Mouse (Mus musculus): ENCODE data around the gene Fbxw7.

The Fbxw7 gene

DNA sequence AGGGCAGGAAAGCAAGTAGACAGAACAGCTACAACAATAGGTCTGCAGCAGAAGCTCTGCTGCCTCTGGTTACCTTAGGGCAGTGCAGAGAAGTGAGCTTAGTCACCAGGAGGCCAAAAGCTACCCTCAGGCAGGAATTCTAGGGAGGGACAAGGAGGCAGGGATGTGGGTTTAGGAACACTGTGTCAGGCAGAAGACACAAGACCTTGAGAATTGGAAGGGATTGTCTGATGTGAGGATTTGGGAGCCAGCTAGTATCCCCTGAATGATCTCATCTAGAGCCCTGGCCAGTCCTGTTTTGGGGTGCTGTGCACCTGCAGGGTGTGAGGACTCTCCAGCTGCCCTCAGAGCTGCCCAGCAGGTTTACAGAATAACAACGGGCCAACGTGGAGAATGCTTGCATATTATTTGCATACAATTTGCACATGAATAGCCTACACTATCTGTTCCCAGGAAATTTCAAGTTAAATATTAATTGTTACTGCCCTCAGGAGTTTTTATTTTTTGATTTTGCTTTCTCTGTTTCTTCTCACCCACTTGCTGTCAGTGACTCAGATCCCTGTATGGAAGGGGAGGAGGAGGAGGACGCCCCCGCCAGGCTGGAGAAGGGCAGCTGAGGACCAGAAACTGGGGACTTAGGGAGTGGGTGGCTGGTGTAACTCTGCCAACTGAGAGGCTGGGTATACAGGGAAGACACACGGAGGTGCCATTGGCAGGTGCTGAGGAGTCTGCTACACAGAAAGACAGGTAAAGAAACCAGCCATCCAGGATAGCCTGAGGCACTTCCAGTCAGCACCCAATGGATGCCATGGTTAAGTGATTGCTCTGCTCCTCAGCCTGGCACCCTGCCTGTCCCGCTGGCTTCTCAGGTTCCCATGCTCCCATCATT lies 210.0 kb downstream of the Fbxw7 start:
- DNase-seq (ENCODE audit: inconsistent ontology term), result no peak
